Mouse (Mus musculus): ENCODE measurements at regions not wholly inside any gene's neighbourhood (a gene's known extent, or its start where the extent isn't known, plus 50 kb on each side); places are given as distances from the start of the nearest gene placed in this dataset.

- WGBS, result 92% methylated on average over 2 of the region's 2 CpGs
- Histone ChIP-seq H3K4me3 (ENCODE audit: control insufficient read depth, insufficient read depth, low read length) (no peak overlapping the region), H3K4me1 (replicated peaks; ENCODE audit: control insufficient read depth, insufficient read depth, low read length) (no peaks in the 10 kb centered on the region), H3K27me3 (ENCODE audit: control insufficient read depth, insufficient read depth, low read length) (no peaks in the 10 kb centered on the region), H3K27ac (ENCODE audit: control insufficient read depth, insufficient read depth, low read length) (no peak overlapping the region), H3K36me3 (ENCODE audit: control insufficient read depth, insufficient read depth, low read length) (no peaks in the 10 kb centered on the region)
- DNase-seq, result no peak
- TF ChIP-seq POLR2A (IDR thresholded peaks at IDR 0.05; ENCODE audit: control insufficient read depth, extremely low read depth, insufficient read depth, low read length, poor library complexity) (no peak), CTCF (IDR thresholded peaks at IDR 0.05; ENCODE audit: borderline replicate concordance, control insufficient read depth, extremely low read depth, insufficient read depth, low read length, poor library complexity) (no peak)
These were observed 288.1 kb downstream of the Inhba start for GRCm38 (mm10) chr13:16299756-16300155.

- TF ChIP-seq CTCF (IDR thresholded peaks at IDR 0.05; ENCODE audit: borderline replicate concordance, control insufficient read depth, extremely low read depth, insufficient read depth, low read length, poor library complexity) (no peak), POLR2A (IDR thresholded peaks at IDR 0.05; ENCODE audit: control insufficient read depth, extremely low read depth, insufficient read depth, low read length, poor library complexity) (no peak)
- no peaks in the 10 kb centered on the region for H3K27me3 ChIP-seq (ENCODE audit: control insufficient read depth, insufficient read depth, low read length)
- H3K27ac ChIP-seq (ENCODE audit: control insufficient read depth, insufficient read depth, low read length), result no peak overlapping the region
- WGBS, result 38% methylated on average over 2 of the region's 2 CpGs
- no peak for DNase-seq
- no peaks in the 10 kb centered on the region for H3K4me1 ChIP-seq (replicated peaks; ENCODE audit: control insufficient read depth, insufficient read depth, low read length)
- H3K4me3 ChIP-seq (ENCODE audit: control insufficient read depth, insufficient read depth, low read length), result no peak overlapping the region
- no peaks in the 10 kb centered on the region for H3K36me3 ChIP-seq (ENCODE audit: control insufficient read depth, insufficient read depth, low read length)
These were observed 303.0 kb downstream of the Inhba start for GRCm38 (mm10) chr13:16314669-16315068.

- Histone ChIP-seq H3K36me3 (ENCODE audit: control insufficient read depth, insufficient read depth, low read length) (no peaks in the 10 kb centered on the region), H3K4me1 (replicated peaks; ENCODE audit: control insufficient read depth, insufficient read depth, low read length) (no peaks in the 10 kb centered on the region), H3K27ac (ENCODE audit: control insufficient read depth, insufficient read depth, low read length) (no peak overlapping the region), H3K27me3 (ENCODE audit: control insufficient read depth, insufficient read depth, low read length) (no peaks in the 10 kb centered on the region), H3K4me3 (ENCODE audit: control insufficient read depth, insufficient read depth, low read length) (no peak overlapping the region)
- 97% methylated on average over 2 of the region's 2 CpGs for WGBS
- no peak for TF ChIP-seq POLR2A (IDR thresholded peaks at IDR 0.05; ENCODE audit: control insufficient read depth, extremely low read depth, insufficient read depth, low read length, poor library complexity)
- TF ChIP-seq CTCF (IDR thresholded peaks at IDR 0.05; ENCODE audit: borderline replicate concordance, control insufficient read depth, extremely low read depth, insufficient read depth, low read length, poor library complexity), result no peak
- no peak for DNase-seq
These were observed 304.0 kb downstream of the Inhba start for GRCm38 (mm10) chr13:16315689-16316088.

- DNase-seq, result no peak
- Histone ChIP-seq H3K27me3 (ENCODE audit: control insufficient read depth, insufficient read depth, low read length) (no peaks in the 10 kb centered on the region), H3K4me1 (replicated peaks; ENCODE audit: control insufficient read depth, insufficient read depth, low read length) (no peaks in the 10 kb centered on the region), H3K4me3 (ENCODE audit: control insufficient read depth, insufficient read depth, low read length) (no peak overlapping the region), H3K27ac (ENCODE audit: control insufficient read depth, insufficient read depth, low read length) (no peak overlapping the region), H3K36me3 (ENCODE audit: control insufficient read depth, insufficient read depth, low read length) (no peaks in the 10 kb centered on the region)
- 96% methylated on average over 2 of the region's 2 CpGs for WGBS
- TF ChIP-seq CTCF (IDR thresholded peaks at IDR 0.05; ENCODE audit: borderline replicate concordance, control insufficient read depth, extremely low read depth, insufficient read depth, low read length, poor library complexity), result no peak
- no peak for TF ChIP-seq POLR2A (IDR thresholded peaks at IDR 0.05; ENCODE audit: control insufficient read depth, extremely low read depth, insufficient read depth, low read length, poor library complexity)
These were observed 304.9 kb downstream of the Inhba start for GRCm38 (mm10) chr13:16316581-16316980.

- H3K4me3 ChIP-seq (ENCODE audit: control insufficient read depth, insufficient read depth, low read length), result no peak overlapping the region
- no peaks in the 10 kb centered on the region for H3K27me3 ChIP-seq (ENCODE audit: control insufficient read depth, insufficient read depth, low read length)
- no peak for DNase-seq
- WGBS, result 94% methylated on average over 3 of the region's 3 CpGs
- TF ChIP-seq CTCF (IDR thresholded peaks at IDR 0.05; ENCODE audit: borderline replicate concordance, control insufficient read depth, extremely low read depth, insufficient read depth, low read length, poor library complexity), result no peak
- no peak for TF ChIP-seq POLR2A (IDR thresholded peaks at IDR 0.05; ENCODE audit: control insufficient read depth, extremely low read depth, insufficient read depth, low read length, poor library complexity)
- H3K27ac ChIP-seq (ENCODE audit: control insufficient read depth, insufficient read depth, low read length), result no peak overlapping the region
- no peaks in the 10 kb centered on the region for H3K4me1 ChIP-seq (replicated peaks; ENCODE audit: control insufficient read depth, insufficient read depth, low read length)
- no peaks in the 10 kb centered on the region for H3K36me3 ChIP-seq (ENCODE audit: control insufficient read depth, insufficient read depth, low read length)
These were observed 305.8 kb downstream of the Inhba start for GRCm38 (mm10) chr13:16317412-16317811.

- 93% methylated on average over 4 of the region's 4 CpGs for WGBS
- no peak for DNase-seq
- Histone ChIP-seq H3K36me3 (ENCODE audit: control insufficient read depth, insufficient read depth, low read length) (no peaks in the 10 kb centered on the region), H3K4me1 (replicated peaks; ENCODE audit: control insufficient read depth, insufficient read depth, low read length) (no peaks in the 10 kb centered on the region), H3K27ac (ENCODE audit: control insufficient read depth, insufficient read depth, low read length) (no peak overlapping the region), H3K27me3 (ENCODE audit: control insufficient read depth, insufficient read depth, low read length) (no peaks in the 10 kb centered on the region), H3K4me3 (ENCODE audit: control insufficient read depth, insufficient read depth, low read length) (no peak overlapping the region)
- no peak for TF ChIP-seq CTCF (IDR thresholded peaks at IDR 0.05; ENCODE audit: borderline replicate concordance, control insufficient read depth, extremely low read depth, insufficient read depth, low read length, poor library complexity)
- TF ChIP-seq POLR2A (IDR thresholded peaks at IDR 0.05; ENCODE audit: control insufficient read depth, extremely low read depth, insufficient read depth, low read length, poor library complexity), result no peak
These were observed 308.7 kb downstream of the Inhba start for GRCm38 (mm10) chr13:16320392-16320791.

- DNase-seq, result no peak
- WGBS, result 96% methylated on average over 2 of the region's 2 CpGs
These were observed 314.0 kb downstream of the Inhba start for GRCm38 (mm10) chr13:16325661-16326060.

More at GRCm38 (mm10) chr13:16325661-16326060, 314.0 kb downstream of the Inhba start:
- H3K36me3 ChIP-seq (ENCODE audit: control insufficient read depth, insufficient read depth, low read length), result no peaks in the 10 kb centered on the region
- H3K4me1 ChIP-seq (replicated peaks; ENCODE audit: control insufficient read depth, insufficient read depth, low read length), result no peaks in the 10 kb centered on the region
- H3K4me3 ChIP-seq (ENCODE audit: control insufficient read depth, insufficient read depth, low read length), result no peak overlapping the region
- no peak for TF ChIP-seq CTCF (IDR thresholded peaks at IDR 0.05; ENCODE audit: borderline replicate concordance, control insufficient read depth, extremely low read depth, insufficient read depth, low read length, poor library complexity)
- no peak for TF ChIP-seq POLR2A (IDR thresholded peaks at IDR 0.05; ENCODE audit: control insufficient read depth, extremely low read depth, insufficient read depth, low read length, poor library complexity)
- H3K27ac ChIP-seq (ENCODE audit: control insufficient read depth, insufficient read depth, low read length), result no peak overlapping the region
- no peaks in the 10 kb centered on the region for H3K27me3 ChIP-seq (ENCODE audit: control insufficient read depth, insufficient read depth, low read length)

Data from thymus, adult 2 months (tissue).